Mouse (Mus musculus): ENCODE measurements around the gene Olfr934.

The Olfr934 gene

GRCm38 (mm10) chr9:38988215-38988614, at the start of gene Olfr934:
Gene Olfr934, minus strand, starts transcription at chr9:38988315.
- no peak for DNase-seq

DNA sequence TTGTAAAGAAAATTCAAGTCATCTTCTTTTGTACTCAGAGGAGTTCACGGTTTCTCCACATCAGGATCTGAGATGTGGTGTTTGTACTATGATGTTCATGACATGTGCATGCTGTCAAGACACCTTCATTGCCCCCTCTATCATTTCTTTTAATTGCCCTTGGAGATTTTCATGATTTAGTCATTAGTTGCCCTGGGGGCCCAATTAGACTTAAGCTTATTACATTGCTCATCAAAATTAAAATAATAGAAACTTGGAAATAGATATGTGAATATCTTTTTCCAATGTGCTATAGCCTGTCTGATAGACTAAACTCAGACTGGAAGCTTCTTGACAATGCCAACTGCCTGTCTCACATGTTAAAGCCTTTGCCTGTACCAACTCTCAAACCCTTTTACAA, 35.2 kb upstream of the Olfr934 start, which contains the start of gene Olfr146:
TSS of gene Olfr146 (minus strand) at position 101 of the 400 bp plus-strand sequence.
- no peak for DNase-seq

- DNase-seq = no peak
Measured at GRCm38 (mm10) chr9:38999583-38999982, 11.5 kb upstream of the Olfr934 start, which contains the start of gene Olfr935. Gene Olfr935, minus strand, starts transcription at chr9:38999683.

DNA sequence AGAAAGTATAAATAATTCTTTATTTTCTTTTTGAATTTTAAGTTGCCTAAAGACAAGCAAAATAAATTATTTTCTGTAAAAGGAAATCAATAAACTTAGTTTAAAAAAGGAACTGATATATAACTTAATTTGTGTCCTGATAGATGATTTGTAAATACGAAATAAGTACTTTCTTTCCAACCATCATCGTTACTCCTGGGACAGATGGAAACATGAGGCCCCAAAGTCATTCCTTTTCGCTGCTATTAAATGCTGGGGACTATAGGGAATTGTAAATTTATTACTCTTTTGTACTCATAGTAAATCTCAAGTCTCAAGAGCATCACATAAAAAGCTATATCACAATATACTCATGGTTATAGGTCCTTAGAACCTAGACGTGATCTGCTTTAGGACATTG, 16.1 kb downstream of the Olfr934 start, which contains the start of gene Olfr933:
TSS of gene Olfr933 (plus strand) at position 301 of the 400 bp plus-strand sequence.
- no peak for DNase-seq

DNA sequence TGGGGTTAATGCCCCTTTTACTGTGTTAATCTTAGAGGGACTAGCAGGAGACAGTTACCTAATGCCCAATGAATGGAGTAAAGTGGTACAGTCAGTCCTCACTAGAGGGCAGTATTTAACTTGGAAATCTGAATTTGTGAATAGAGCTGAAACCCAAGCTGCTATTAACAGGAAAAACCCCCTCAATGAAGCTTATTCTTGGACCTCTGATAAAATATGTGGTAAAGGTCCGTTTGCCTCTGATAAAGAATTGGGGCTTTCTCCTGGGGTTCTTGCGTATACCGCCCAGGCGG, 34.0 kb downstream of the Olfr934 start:
- DNase-seq = no peak

GRCm38 (mm10) chr9:38953401-38954123, 34.6 kb downstream of the Olfr934 start:
- peak; percentile 44 for DNase-seq
